8 mouse cellular contexts compared by ENCODE assay signal in the genomic region with DNA sequence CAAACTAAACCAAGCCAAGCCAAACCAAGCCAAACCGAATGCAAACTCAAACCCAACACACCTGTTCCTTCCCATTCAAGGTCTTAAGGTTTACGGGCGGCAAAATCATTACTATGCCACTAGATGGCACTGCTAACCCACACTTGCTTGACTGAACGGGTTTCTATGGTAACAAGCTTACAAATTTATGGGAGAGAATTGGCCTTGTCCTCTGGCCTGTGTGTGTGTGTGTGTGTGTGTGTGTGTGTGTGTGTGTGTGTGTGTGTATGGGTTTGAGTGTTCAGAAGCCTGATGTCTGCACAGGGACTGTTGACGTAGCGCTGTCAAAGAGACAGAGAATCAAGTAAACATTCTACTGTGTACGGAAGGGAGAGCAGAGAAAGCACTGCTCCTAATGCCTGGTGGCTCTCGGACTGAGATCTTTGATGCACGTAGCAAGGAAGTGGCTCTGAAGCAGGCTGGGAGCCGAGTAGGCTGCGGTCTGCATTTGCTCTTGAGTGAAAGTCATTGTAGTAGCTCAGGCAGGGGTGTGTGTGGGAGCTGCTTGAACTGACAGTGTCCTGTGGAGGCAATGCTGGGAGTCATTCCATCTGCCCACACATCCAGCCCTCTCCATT.
DNase-seq lines count a peak whose midpoint lies in the region; ATAC-seq and TF ChIP-seq lines count a peak whose summit lies in the region.

No protein-coding gene starts in this region.

- DNase-seq in G1E (ENCODE audit: low spot score), result peak; percentile 30
- DNase-seq in c-Kit-positive CD71-positive TER-119-positive erythroid progenitor cells, embryonic 14.5 days (ENCODE audit: low spot score), result peak; percentile 42
- DNase-seq in forebrain, embryonic 14.5 days (ENCODE audit: low spot score), result peak; percentile 96
- DNase-seq in hindbrain, embryonic 11.5 days (ENCODE audit: low spot score), result peak; percentile 86
- DNase-seq in layer of hippocampus, adult 9-10 months (ENCODE audit: low spot score), result peak; percentile 67
- DNase-seq in ovary, postnatal 14 days (ENCODE audit: low spot score), result peak; percentile 45
- DNase-seq in thymus, postnatal 25 days, result peak; percentile 73

- 2% methylated on average over 11 of the region's 11 CpGs for whole genome bisulfite sequencing in forebrain, embryonic 14.5 days
- 12% methylated on average over 11 of the region's 11 CpGs for WGBS in hindbrain, embryonic 11.5 days
- 1% methylated on average over 11 of the region's 11 CpGs for whole genome bisulfite sequencing in lung, embryonic 15.5 days

- TF ChIP-seq CTCF in G1E (IDR thresholded peaks at IDR 0.05; ENCODE audit: low read depth, low read length), result peak; percentile 33

- H3K36me3 ChIP-seq in G1E (replicated peaks), result no peaks in the 10 kb centered on the region
- no peaks in the 10 kb centered on the region for H3K36me3 ChIP-seq in forebrain, embryonic 14.5 days (ENCODE audit: control insufficient read depth, insufficient read depth, low read length)
- no peaks in the 10 kb centered on the region for H3K36me3 ChIP-seq in hindbrain, embryonic 11.5 days (ENCODE audit: control insufficient read depth, insufficient read depth, low read length)
- H3K36me3 ChIP-seq in lung, embryonic 15.5 days, result no peaks in the 10 kb centered on the region

- no peaks in the 10 kb centered on the region for H3K9me3 ChIP-seq in G1E (replicated peaks)
- H3K9me3 ChIP-seq in forebrain, embryonic 14.5 days (replicated peaks; ENCODE audit: control insufficient read depth, low read length), result no peaks in the 10 kb centered on the region
- no peaks in the 10 kb centered on the region for H3K9me3 ChIP-seq in hindbrain, embryonic 11.5 days (ENCODE audit: control insufficient read depth, low read length)
- H3K9me3 ChIP-seq in lung, embryonic 15.5 days, result no peaks in the 10 kb centered on the region

- peak overlapping the region; percentile 47 for H3K4me2 ChIP-seq in forebrain, embryonic 14.5 days (ENCODE audit: low read length)
- H3K4me2 ChIP-seq in hindbrain, embryonic 11.5 days (replicated peaks; ENCODE audit: low read depth, low read length), result peak overlapping the region; percentile 24
- H3K4me2 ChIP-seq in lung, embryonic 15.5 days, result peak overlapping the region; percentile 51

- H3K4me1 ChIP-seq in G1E (ENCODE audit: insufficient read depth, low read depth, low read length), result no peaks in the 10 kb centered on the region; the same call in 1 of the 2 replicates
- 0 out of 2 replicates have a peak, but pooled peaks cover 4% of the 10 kb centered on the region for H3K4me1 ChIP-seq in forebrain, embryonic 14.5 days (ENCODE audit: control insufficient read depth, insufficient read depth, low read length)
- no peaks in the 10 kb centered on the region; the same call in 1 of the 2 replicates for H3K4me1 ChIP-seq in hindbrain, embryonic 11.5 days (replicated peaks; ENCODE audit: control insufficient read depth, insufficient read depth, low read length)
- peaks cover 3% of the 10 kb centered on the region; the same call in 1 of the 2 replicates for H3K4me1 ChIP-seq in lung, embryonic 15.5 days

- peaks cover 3% of the 10 kb centered on the region for H3K27me3 ChIP-seq in G1E (ENCODE audit: insufficient read depth, low read length)
- H3K27me3 ChIP-seq in forebrain, embryonic 14.5 days (replicated peaks; ENCODE audit: control insufficient read depth, insufficient read depth, low read length), result no peaks in the 10 kb centered on the region
- H3K27me3 ChIP-seq in hindbrain, embryonic 11.5 days (ENCODE audit: control insufficient read depth, insufficient read depth, low read length), result no peaks in the 10 kb centered on the region
- no peaks in the 10 kb centered on the region for H3K27me3 ChIP-seq in lung, embryonic 15.5 days

- peak overlapping the region; percentile 41; the same call in 1 of the 2 replicates for H3K9ac ChIP-seq in forebrain, embryonic 14.5 days (ENCODE audit: low read length)
- peak overlapping the region; percentile 8; the same call in 1 of the 2 replicates for H3K9ac ChIP-seq in hindbrain, embryonic 11.5 days (ENCODE audit: low read depth, low read length)
- no peak overlapping the region for H3K9ac ChIP-seq in lung, embryonic 15.5 days

- no peak overlapping the region for H3K4me3 ChIP-seq in G1E (ENCODE audit: low read depth, low read length)
- peak overlapping the region; percentile 26 for H3K4me3 ChIP-seq in forebrain, embryonic 14.5 days (ENCODE audit: low read depth, low read length)
- no peak overlapping the region for H3K4me3 ChIP-seq in hindbrain, embryonic 11.5 days (ENCODE audit: low read depth, low read length)
- peak overlapping the region; percentile 26 for H3K4me3 ChIP-seq in lung, embryonic 15.5 days

- H3K27ac ChIP-seq in forebrain, embryonic 14.5 days (ENCODE audit: low read depth, low read length), result peak overlapping the region; percentile 46; the same call in 1 of the 2 replicates
- no peak overlapping the region for H3K27ac ChIP-seq in hindbrain, embryonic 11.5 days (ENCODE audit: low read depth, low read length)
- no peak overlapping the region for H3K27ac ChIP-seq in lung, embryonic 15.5 days

- no peak for ATAC-seq in G1E (ENCODE audit: extremely low read depth, insufficient number of reproducible peaks, low FRiP score, poor library complexity, severe bottlenecking)
- peak; percentile 74 for ATAC-seq in forebrain, embryonic 14.5 days
- peak; percentile 80 for ATAC-seq in hindbrain, embryonic 11.5 days (ENCODE audit: low FRiP score)
- ATAC-seq in lung, embryonic 15.5 days (ENCODE audit: borderline replicate concordance, extremely low read depth, low FRiP score, low TSS enrichment), result peak; percentile 67; the same call in 1 of the 2 replicates

Comparison
In these comparisons a context has a peak if more than half of its experiments do, and no peak if none do; other contexts are left out.
1. DNase-seq: peak in every context shown above with its lines; median percentile 96 in forebrain, embryonic 14.5 days; 86 in hindbrain, embryonic 11.5 days; 73 in thymus, postnatal 25 days; 67 in layer of hippocampus, adult 9-10 months; 45 in ovary, postnatal 14 days; 42 in c-Kit-positive CD71-positive TER-119-positive erythroid progenitor cells, embryonic 14.5 days; 30 in G1E.
2. H3K4me3 ChIP-seq: peak in forebrain, embryonic 14.5 days (single experiment) and lung, embryonic 15.5 days (single experiment); none in G1E (single experiment) and hindbrain, embryonic 11.5 days (single experiment).
3. Peak in every context shown above with its lines, with median percentiles within 50 percentile points of each other: H3K4me2 ChIP-seq.